Mouse (Mus musculus): ENCODE data around the gene Il1rap. TPM values are rescaled to one million over a fixed set of nuclear protein-coding genes. Genes with fewer than 3 reads are reported as not detected.

The Il1rap gene
- polyA plus RNA-seq, 1 experiment: 0.56 TPM

- Histone ChIP-seq H3K4me3 (ENCODE audit: low read depth, low read length) (no peak overlapping the region), H3K27me3 (ENCODE audit: control insufficient read depth, insufficient read depth, low read length) (no peaks in the 10 kb centered on the region), H3K36me3 (ENCODE audit: control insufficient read depth, insufficient read depth, low read length) (no peaks in the 10 kb centered on the region), H3K4me1 (ENCODE audit: control insufficient read depth, insufficient read depth, insufficient read length, low read length) (no peaks in the 10 kb centered on the region), H3K27ac (ENCODE audit: insufficient read depth, low read depth, low read length) (no peak overlapping the region)
- TF ChIP-seq CTCF (IDR thresholded peaks at IDR 0.05; ENCODE audit: extremely low read depth, insufficient read length, insufficient replicate concordance, low read depth, low read length) (no peak), POLR2A (IDR thresholded peaks at IDR 0.05; ENCODE audit: low read depth, low read length) (no peak)
- WGBS: 49% methylated on average over 2 of the region's 2 CpGs
These were observed 19.8 kb upstream of the Il1rap start for GRCm38 (mm10) chr16:26561743-26562142.

- no peak for TF ChIP-seq CTCF (IDR thresholded peaks at IDR 0.05; ENCODE audit: extremely low read depth, insufficient read length, insufficient replicate concordance, low read depth, low read length)
- no peak for TF ChIP-seq POLR2A (IDR thresholded peaks at IDR 0.05; ENCODE audit: low read depth, low read length)
- Histone ChIP-seq H3K27ac (ENCODE audit: insufficient read depth, low read depth, low read length) (no peak overlapping the region), H3K4me3 (ENCODE audit: low read depth, low read length) (no peak overlapping the region), H3K27me3 (ENCODE audit: control insufficient read depth, insufficient read depth, low read length) (no peaks in the 10 kb centered on the region), H3K4me1 (ENCODE audit: control insufficient read depth, insufficient read depth, insufficient read length, low read length) (no peaks in the 10 kb centered on the region), H3K36me3 (ENCODE audit: control insufficient read depth, insufficient read depth, low read length) (no peaks in the 10 kb centered on the region)
- WGBS: 67% methylated on average over 2 of the region's 2 CpGs
These were observed 18.7 kb upstream of the Il1rap start for GRCm38 (mm10) chr16:26562771-26563170.

GRCm38 (mm10) chr16:26569387-26569978 lies 12.0 kb upstream of the Il1rap start:
- no peak overlapping the region for H3K4me3 ChIP-seq (ENCODE audit: low read depth, low read length)
- TF ChIP-seq CTCF (IDR thresholded peaks at IDR 0.05; ENCODE audit: extremely low read depth, insufficient read length, insufficient replicate concordance, low read depth, low read length) (no peak), POLR2A (IDR thresholded peaks at IDR 0.05; ENCODE audit: low read depth, low read length) (no peak)
- no peaks in the 10 kb centered on the region for H3K4me1 ChIP-seq (ENCODE audit: control insufficient read depth, insufficient read depth, insufficient read length, low read length)
- no peaks in the 10 kb centered on the region for H3K27me3 ChIP-seq (ENCODE audit: control insufficient read depth, insufficient read depth, low read length)
- H3K36me3 ChIP-seq (ENCODE audit: control insufficient read depth, insufficient read depth, low read length): no peaks in the 10 kb centered on the region
- no peak overlapping the region for H3K27ac ChIP-seq (ENCODE audit: insufficient read depth, low read depth, low read length)

GRCm38 (mm10) chr16:26571836-26572235 lies 9.7 kb upstream of the Il1rap start:
- no peak overlapping the region for H3K4me3 ChIP-seq (ENCODE audit: low read depth, low read length)
- WGBS: 73% methylated on average over 2 of the region's 2 CpGs
- no peak overlapping the region for H3K27ac ChIP-seq (ENCODE audit: insufficient read depth, low read depth, low read length)
- H3K4me1 ChIP-seq (ENCODE audit: control insufficient read depth, insufficient read depth, insufficient read length, low read length): no peaks in the 10 kb centered on the region
- no peaks in the 10 kb centered on the region for H3K36me3 ChIP-seq (ENCODE audit: control insufficient read depth, insufficient read depth, low read length)
- H3K27me3 ChIP-seq (ENCODE audit: control insufficient read depth, insufficient read depth, low read length): no peaks in the 10 kb centered on the region
- TF ChIP-seq CTCF (IDR thresholded peaks at IDR 0.05; ENCODE audit: extremely low read depth, insufficient read length, insufficient replicate concordance, low read depth, low read length) (no peak), POLR2A (IDR thresholded peaks at IDR 0.05; ENCODE audit: low read depth, low read length) (no peak)

- TF ChIP-seq POLR2A (IDR thresholded peaks at IDR 0.05; ENCODE audit: low read depth, low read length) (no peak), CTCF (IDR thresholded peaks at IDR 0.05; ENCODE audit: extremely low read depth, insufficient read length, insufficient replicate concordance, low read depth, low read length) (no peak)
- WGBS: 88% methylated on average over 5 of the region's 5 CpGs
- H3K4me3 ChIP-seq (ENCODE audit: low read depth, low read length): no peak overlapping the region
- H3K36me3 ChIP-seq (ENCODE audit: control insufficient read depth, insufficient read depth, low read length): no peaks in the 10 kb centered on the region
- H3K4me1 ChIP-seq (ENCODE audit: control insufficient read depth, insufficient read depth, insufficient read length, low read length): no peaks in the 10 kb centered on the region
- H3K27me3 ChIP-seq (ENCODE audit: control insufficient read depth, insufficient read depth, low read length): no peaks in the 10 kb centered on the region
- no peak overlapping the region for H3K27ac ChIP-seq (ENCODE audit: insufficient read depth, low read depth, low read length)
These were observed 7.3 kb upstream of the Il1rap start for GRCm38 (mm10) chr16:26574173-26574572.

GRCm38 (mm10) chr16:26581913-26582376 lies 441 bp downstream of the Il1rap start:
- Histone ChIP-seq H3K36me3 (ENCODE audit: control insufficient read depth, insufficient read depth, low read length) (no peaks in the 10 kb centered on the region), H3K27me3 (ENCODE audit: control insufficient read depth, insufficient read depth, low read length) (no peaks in the 10 kb centered on the region), H3K4me1 (ENCODE audit: control insufficient read depth, insufficient read depth, insufficient read length, low read length) (peaks cover 3% of the 10 kb centered on the region; the same call in 1 of the 2 replicates), H3K4me3 (ENCODE audit: low read depth, low read length) (peak overlapping the region; percentile 95), H3K27ac (ENCODE audit: insufficient read depth, low read depth, low read length) (0 out of 2 replicates have a peak overlapping the region, but pooled peaks have one; percentile 17)
- TF ChIP-seq POLR2A (IDR thresholded peaks at IDR 0.05; ENCODE audit: low read depth, low read length): no peak
- TF ChIP-seq CTCF (IDR thresholded peaks at IDR 0.05; ENCODE audit: extremely low read depth, insufficient read length, insufficient replicate concordance, low read depth, low read length): no peak
- 1% methylated on average over 16 of the region's 16 CpGs for WGBS

- H3K27ac ChIP-seq (ENCODE audit: insufficient read depth, low read depth, low read length): no peak overlapping the region
- WGBS: 92% methylated on average over 5 of the region's 5 CpGs
- H3K4me3 ChIP-seq (ENCODE audit: low read depth, low read length): no peak overlapping the region
- H3K27me3 ChIP-seq (ENCODE audit: control insufficient read depth, insufficient read depth, low read length): no peaks in the 10 kb centered on the region
- TF ChIP-seq CTCF (IDR thresholded peaks at IDR 0.05; ENCODE audit: extremely low read depth, insufficient read length, insufficient replicate concordance, low read depth, low read length): no peak
- H3K4me1 ChIP-seq (ENCODE audit: control insufficient read depth, insufficient read depth, insufficient read length, low read length): peaks cover 3% of the 10 kb centered on the region; the same call in 1 of the 2 replicates
- no peaks in the 10 kb centered on the region for H3K36me3 ChIP-seq (ENCODE audit: control insufficient read depth, insufficient read depth, low read length)
These were observed 4.3 kb downstream of the Il1rap start for GRCm38 (mm10) chr16:26585806-26586205.

Data from small intestine, adult 2 months (tissue).